Mouse (Mus musculus) right cerebral cortex, postnatal 36 days (tissue): ENCODE measurements at regions not wholly inside any gene's neighbourhood (a gene's known extent, or its start where the extent isn't known, plus 50 kb on each side); places are given as distances from the start of the nearest gene placed in this dataset.

Experiments used
- DNase-seq, 2 experiments: peaks; one replicate each; pipeline ENCODE4 v3.0.0; 2022; ENCODE audit warnings: low spot score in 2 of 2, mixed read lengths in 1 of 2

DNA sequence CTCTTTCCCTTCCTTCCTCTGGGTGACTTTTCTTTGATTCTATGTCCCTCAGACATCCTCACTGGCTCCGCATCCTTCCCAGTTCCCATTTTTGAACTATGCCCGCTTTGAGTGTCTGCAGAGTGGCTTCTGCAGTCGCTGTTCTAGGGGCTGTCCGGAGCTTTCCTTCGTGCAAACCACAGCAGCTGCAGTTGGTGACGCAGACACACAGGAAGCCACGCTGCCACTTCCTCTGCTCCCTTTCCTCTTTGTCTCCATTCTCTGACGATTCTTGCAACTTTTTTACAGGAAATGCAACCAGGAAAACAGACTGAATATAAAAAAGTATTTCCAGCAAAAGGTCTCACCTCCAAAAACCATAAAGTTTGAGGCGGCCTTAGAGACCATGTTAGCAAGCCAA lies 191.0 kb upstream of the Tgfbr2 start:
- DNase-seq, result no peak

DNA sequence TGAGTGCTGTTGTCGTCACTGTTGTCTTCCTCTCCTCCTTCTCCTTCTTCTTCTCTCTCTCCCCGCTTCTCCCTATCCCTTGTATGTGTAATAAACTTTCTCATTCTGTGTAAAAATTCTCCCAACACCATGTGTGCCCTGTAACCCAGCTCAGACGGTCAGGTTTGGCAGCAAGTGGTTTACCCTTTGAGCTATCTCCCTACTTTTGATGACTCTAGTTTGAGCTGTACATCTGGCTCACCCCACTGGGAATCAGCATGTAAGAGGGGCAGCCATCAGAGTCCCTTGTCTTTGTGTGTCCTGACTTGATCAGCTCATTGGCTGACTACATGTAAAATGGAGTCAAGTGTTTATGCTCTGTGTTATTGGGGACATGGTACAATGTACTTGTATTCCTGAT lies 190.5 kb upstream of the Tgfbr2 start:
- DNase-seq, result no peak

DNA sequence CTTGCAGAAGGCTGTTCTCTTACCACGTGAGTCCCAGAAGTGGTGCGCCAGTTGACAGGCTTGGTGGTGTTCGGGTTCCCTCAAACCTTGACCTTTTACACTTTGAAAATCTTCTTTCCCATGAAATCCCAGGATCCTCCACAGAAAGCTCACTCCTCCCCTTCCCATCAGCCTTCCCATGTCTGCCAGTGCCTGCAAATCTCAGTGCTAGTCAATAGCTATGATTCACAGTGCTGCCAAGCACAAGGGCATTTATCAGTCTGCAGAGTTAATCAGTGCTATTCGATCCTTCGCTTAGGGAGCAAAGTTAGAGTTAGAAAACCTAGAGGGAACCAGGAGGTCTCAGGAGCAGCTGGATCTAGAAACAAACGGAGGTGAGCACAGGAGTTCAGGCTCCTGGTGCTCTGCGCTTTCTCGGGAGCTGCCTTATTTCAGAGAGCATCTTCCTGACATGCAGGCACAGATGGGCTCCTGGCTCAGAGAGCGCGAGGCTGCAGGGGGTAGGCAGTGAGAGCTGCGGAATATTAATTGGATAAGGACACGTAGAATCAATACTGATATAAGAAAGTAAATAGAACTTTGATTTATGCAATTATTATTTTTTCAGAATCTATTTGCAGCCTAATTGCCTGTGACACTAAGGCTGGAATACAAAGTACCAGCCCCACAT lies 190.0 kb upstream of the Tgfbr2 start:
- no peak for DNase-seq

DNA sequence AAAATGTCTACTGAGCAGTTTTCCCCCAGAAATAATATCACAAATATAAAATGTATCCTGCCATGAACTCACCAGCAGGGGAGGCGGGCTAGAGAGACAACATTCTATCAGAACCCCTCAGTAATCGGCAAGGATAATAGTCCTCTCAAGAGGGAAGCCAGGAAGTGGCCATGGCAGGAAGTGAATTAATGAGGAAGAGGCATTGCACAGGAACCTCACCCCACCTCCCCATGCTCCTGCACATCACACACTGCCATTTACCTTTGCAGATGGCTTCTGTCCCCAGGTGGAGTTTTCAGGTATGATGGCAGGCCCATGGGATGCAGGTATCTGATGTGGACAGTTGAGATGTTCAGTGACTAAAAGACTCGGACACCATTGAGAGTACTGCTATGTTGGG lies 185.9 kb upstream of the Tgfbr2 start:
- DNase-seq, result no peak

DNA sequence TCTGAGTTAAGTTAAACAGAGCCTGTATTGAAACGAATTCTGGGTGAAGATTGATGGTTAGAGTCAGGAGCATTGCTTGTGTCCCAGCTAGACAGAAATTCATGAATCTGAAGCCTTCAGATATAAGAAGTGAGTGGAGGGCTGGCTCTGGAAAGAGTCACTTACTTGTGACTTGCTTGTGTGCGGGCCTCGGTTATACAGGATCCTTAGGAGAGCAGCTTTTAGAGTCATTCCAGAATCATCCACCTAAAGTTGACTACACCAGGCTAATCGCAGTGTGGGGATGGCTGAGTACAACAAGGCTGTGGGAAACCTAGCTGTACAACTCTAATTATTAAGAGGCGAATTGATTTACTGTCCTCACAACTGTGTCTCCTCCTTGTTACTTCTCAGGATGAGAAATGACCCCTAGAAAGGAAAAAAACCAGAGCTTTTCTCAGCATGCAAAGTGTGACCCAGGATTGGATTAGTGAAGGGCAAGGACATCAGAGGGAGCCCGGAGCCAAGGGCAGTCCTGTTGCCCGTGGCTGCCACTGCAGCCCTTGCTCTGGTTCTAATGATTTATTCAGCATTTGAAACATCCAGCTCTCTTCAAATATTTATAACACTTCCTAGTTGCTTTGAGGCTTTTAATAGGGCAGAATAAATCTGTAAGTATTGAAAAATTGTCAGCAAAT lies 179.0 kb upstream of the Tgfbr2 start:
- DNase-seq, result no peak

DNA sequence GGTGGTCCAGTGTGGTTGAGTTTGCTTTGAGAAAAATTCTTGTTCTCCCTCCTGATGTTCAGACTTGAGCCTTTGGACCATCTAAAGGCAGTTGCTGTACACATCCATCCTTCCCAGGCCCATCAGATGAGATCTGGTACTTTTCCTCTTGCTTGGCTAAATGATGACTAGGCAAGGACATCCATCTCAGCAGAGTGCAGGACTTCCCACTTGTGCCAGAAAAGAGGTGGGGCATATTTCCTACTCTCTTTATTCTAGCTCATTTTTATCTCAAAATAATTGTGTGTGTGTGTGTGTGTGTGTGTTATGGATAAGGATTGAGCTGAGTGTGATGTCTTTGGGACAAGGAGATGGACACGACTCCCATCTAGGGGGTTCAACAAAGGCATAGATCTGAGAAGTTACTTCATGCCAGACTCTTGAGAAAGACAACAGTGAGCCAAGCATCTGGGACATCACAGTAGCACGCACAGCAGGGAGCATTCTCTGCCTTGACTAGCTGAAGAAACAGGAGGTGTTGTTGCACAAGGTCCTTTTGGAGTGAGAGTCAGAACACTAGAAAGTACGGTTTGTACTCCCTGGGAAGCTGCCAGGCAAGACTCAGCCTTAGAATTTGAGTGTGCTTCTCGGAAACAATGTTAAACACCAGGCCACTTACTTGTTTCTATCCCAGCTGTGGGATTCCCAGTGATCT lies 177.8 kb upstream of the Tgfbr2 start:
- no peak for DNase-seq

DNA sequence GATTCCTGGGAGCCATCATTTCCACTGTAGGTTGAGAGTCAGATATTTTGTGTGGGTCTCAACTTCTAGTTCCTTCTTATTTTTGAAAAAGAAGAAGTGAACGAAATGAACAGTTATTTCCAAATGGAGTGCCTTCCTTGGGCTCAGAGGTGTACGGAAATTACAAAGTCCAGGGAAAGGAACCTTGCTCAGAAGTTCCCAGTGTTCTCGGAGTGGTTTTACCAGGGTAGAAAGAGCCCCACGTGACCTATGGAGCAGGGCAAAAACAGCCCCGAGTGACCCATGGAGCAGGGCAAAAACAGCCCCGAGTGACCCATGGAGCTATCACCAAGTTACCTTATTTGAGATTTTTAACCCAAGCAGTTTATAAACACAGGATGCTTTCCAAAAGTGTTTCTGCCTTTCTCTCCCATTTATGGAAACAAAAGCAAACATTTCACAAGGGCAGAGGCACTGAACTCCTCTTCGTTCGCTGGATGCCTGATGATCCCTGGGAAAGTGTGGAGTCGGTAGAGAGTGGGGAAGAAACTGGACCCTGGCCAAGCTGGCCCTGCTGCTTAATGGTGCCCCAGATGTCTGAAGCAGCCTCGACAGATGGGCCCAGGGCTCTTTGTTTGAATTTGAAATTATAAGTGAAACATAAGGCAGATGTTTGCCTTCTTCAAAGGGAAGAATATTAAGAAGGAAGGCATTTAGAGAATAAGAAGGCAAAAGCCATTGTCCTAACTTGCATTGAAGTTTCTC lies 175.8 kb upstream of the Tgfbr2 start:
- no peak for DNase-seq

DNA sequence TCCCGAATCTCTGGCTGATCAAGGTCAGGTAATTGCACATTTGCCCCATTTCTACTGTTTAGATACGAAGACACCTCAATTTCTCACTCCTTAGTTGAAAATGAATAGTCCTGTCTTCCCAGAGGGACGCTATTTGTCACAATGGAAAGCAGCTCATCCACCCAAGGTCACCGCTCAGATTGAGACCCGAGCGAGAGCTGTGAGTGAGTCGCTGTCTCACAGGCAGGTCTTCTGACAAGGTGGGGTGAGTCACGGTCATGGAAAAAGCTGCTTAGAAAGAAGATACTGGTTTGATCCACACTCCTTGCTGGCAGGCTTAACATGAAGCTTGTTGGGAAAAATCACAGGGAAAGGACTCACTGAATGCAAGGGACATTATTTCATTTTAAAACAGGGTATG lies 171.9 kb upstream of the Tgfbr2 start:
- DNase-seq, result no peak

DNA sequence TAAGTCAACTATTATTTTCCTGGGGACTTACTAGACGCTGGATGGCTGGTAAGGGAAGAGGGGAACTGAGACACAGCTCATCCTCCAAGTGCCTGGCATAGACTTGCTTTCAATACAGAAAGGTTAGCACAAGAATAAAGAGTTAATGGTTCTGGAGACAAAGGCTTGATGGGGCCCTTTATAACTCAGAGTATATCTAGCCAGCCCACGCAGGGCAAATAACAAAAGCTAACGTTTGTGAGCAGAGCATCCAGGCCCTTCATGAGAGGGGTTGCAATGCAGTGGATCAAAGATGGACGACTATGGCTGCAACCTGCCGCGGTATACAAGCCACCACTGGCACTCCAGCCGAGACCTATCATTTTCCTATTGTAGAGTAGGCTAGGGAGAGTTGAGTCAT lies 171.3 kb upstream of the Tgfbr2 start:
- no peak for DNase-seq

DNA sequence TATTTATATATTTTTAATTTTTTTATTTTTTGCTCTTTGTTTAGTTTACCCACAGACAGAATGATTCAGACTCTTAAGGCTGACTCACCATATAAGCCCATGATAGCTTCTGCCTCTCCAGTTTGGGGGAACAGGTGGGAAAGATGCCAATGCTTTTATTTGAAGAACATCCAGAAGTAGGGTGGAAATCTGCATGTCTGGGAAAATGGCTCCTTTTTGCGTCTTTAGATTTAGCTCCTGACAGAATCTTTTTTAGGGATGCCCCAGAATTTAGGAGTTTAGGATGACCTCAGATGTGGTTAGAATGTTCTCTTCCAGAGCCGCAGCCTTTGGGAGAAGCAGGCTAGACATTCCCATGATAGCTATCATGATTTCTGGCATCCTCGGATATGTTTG lies 167.9 kb upstream of the Tgfbr2 start:
- DNase-seq, result no peak

DNA sequence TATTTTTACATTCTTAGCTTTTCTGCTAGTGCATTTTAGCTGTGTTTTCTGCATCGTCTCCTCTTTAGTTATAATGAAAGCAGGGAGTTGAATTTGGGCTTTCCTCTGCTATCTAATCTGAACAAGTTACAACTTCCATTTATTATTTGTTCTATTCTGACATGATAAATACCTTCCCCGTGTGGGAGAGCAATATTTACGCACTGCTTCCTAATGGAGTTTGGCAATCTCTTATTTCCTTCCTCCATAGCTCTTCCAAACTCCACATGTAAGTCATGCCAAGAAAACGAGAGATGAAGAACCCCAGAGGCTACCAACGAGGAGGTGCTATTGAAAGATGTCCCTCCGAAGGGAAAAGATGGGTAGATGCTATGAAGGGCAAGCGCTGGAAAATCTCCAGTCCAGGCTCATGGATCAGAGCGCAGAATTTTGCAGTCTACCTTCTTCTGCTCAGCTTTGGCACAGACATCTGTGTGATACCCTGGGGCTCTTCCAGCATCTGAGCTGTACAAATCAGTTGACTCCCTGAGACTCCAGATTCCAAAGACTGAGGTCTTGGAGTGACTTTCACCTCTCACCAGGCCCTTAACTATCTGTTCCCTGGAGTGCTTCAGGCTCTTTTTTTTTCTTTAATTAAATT lies 167.4 kb upstream of the Tgfbr2 start:
- DNase-seq, result no peak

DNA sequence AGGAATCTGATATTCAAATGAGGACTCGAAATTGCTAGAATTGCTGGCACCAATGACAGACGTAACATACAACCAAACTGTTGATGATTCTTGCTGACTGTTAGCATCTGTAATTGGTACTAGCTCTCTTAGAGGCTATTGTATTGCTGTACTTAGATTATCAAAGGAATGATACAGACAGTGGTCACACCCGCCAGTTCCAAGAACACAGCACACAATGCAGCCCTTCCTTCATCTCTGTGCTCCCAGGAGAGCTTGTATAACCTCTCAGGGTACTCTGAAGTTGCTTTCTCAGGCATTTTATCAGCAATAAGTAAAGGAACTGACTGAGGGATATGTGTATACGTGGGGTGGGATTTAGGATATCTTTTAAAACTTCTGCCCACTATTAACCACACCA lies 166.8 kb upstream of the Tgfbr2 start:
- no peak for DNase-seq

DNA sequence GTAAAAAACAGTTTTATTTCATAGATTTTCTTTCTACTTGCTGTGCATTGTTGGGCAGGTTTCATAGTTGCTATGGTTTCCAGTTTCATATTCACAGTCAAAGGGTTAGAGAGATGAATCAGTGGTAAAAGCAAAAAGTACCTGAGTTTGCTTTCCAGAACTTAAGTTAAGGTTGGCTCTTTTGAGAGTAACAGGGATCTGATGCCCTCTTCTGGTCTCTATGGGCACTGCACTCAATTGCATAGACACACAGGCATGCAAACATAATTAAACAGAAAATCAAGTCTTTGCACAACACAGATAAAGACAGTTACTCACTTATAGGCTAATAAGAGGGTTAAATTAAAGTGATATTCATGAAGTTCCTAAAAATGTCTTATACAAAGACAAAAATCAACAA lies 165.8 kb upstream of the Tgfbr2 start:
- DNase-seq, result no peak

DNA sequence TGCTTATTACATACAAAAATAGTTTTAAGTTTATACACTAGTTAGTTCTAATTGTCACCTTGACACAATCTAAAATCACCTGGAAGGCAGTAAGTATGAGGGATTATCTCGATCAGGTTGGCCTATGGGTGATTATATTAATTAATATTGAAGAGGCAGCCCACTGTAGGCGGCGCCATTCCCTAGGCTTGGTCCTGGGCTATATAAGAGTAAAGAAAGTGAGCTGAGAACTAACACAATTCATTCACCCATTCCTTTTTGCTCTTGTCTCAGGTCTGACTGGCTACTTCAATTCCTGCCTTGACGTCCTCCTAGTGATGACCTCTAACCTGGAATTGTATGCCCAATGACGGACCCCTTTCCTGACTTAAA lies 163.6 kb upstream of the Tgfbr2 start:
- DNase-seq, result no peak

DNA sequence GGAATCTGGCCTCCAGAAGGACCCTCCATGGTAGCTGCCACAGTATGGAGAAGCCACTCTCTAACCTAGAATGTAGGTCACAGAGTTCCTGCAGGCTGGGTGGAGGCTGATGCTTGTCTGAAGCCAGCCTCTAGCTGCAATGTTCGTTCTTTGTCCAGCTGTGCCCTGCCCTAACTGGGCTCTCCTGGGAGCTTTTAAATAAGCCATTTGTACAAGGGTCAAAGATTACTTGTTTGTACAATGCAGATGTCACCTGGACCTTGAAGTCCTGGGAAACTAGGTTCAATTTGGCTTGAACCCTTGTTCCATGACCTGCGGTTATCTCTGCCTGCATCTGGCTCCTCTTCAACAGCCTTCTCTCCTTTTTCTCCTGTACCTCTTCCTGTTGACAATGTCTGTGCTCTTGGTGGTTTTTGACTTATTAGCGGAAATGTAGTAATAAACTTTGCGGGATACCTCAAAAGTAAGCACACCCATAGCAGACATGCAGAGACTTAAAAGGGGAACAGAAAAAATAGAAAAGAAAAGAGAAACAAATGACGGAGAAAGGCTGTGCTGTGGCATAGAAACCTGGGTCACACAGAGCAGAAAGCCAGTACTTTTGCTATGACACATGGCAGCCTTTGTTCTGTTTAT lies 163.1 kb upstream of the Tgfbr2 start:
- no peak for DNase-seq

DNA sequence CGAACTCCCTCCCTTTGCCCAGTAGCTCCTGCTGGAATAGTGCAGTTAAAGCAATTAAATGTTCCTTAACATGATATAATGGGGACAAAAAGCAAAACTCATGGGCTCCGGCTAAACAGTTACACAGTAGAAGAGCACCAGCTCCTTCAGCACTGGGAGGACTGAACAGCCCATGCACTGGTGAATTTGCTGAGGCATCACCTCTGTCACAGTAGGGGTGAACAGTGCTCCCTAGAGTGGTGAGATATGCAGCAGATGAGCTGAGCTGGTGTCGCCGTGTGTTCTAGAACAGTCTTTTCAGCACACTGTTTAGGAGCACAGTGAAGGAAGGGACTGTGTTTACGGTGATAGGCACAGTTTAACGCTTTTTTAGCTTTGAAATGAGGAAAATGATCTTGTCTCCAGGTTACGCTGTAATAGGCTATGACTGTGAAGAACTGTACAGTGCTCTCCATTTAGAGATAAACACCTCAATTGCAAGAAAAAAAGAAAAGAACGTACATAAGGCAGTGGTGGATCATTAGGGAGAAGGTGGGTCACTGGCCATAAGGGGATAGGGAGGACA lies 162.4 kb upstream of the Tgfbr2 start:
- DNase-seq, result no peak

DNA sequence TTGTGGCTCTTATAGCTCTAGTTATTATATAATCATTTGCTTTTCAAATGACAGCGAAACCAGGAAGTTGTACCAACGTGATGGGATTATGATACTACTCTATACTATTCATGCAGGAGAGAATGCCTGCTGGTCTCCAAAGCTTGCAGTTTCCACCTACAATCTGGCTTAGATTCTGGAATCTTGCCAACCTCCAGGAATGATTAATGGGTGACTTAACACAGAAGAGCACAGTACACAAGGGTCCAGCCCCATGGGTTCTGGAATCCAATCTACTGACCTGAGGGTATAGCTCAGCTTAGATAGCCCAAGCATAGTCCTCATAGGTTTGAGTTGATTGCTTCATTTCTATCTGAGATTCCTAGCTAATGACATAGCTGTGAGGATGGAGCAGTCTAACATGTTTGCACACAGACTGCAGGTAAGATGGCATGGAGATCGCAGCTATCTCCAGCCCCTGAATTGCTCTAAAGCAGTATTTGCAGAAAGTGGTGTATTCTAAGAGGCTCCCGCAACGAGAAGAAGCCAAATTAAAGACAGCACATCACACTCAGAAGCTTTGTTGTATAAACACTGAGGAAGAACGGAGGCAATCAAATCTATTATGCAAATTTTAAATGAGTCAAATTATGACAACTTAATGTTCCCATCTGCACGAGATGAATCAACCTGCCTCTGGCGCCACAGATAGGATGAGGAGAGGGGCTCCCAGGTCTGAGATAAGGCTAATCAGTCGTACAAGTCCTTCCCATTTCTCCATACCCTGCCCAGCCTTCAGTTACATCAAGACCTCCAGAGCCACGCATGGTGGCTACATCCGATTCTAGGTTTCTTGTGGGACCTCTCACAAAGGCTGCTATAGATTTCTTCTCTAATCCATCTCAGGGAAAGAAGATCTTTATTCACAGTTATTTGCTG lies 160.7 kb upstream of the Tgfbr2 start:
- DNase-seq, result no peak

DNA sequence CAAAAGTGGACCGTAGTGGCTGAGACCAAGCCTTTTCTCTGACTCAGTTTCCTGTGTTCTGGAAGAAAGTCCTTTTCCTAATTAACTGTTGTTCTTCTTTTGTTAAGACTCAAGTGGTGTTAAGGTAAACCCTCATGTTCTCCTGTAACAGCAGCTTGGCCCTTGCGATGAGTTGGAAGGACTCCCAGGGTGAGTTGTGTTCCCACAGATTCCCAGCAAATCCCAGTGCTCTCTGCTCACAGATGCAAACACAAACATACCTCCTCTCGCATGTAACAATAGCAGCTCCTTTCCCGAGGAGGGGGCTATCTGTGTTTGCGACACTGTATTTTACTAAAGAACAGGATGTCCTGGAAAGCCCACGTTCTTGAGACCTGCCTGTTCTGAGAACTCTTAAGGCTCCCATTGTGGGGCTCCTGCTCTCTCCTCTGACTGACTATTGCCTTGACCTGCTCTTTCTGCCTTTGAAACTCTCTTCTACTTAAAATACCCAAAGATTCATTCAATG lies 158.8 kb upstream of the Tgfbr2 start:
- DNase-seq, result no peak

DNA sequence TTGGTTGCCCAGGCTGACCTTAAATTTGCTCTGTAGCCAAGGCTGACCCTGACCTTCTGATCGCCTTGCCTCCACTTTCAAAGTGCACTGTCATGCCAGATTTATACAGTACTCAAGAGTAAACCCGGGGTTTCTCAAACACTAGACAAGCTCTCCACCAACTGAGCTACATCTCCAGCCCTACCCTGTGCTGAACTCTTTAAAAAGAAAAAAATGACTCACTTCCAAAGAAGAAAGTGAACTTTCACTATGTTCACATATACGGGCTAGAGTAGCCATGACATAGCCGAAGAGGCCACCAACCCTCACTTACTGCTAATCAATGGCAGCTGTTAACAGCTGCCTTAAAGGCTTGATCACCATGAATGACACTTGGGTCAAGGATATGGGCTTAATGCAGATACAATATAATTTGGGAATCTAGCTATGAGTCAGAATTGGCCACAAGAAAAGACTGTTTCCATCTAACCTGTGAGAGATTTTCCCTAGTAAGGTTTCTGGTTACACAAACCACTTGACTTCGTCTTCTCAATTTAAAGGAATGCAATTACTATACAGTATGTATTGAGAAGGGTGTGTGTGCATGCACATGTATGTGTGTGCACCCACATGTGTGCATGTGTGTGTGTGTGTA lies 157.4 kb upstream of the Tgfbr2 start:
- no peak for DNase-seq

DNA sequence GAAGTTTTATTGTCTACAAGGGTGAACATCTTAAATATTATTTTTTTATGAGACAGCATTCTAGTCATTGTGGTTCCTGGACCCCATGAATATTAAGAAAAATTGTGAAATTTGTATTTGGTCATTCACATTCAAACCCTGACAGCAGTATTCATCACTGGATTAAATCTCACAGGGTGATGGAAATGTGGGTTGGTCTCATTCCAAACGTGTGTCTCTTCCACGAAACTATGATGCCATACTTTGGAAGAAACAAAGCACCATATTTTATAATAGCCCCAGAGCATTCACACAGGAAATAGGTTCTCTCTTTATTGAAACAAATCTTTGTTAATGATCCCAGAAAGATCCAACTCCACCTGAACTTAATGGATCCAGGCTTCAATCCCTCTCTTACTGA lies 156.2 kb upstream of the Tgfbr2 start:
- no peak for DNase-seq
